Mouse (Mus musculus) bone marrow macrophage, adult 2 months (primary cell): ENCODE measurements around the gene Bcl9l.

Experiments used
- CTCF ChIP-seq: IDR thresholded peaks from 2 replicates; pipeline ENCODE4 v1.5.1; 2012; ENCODE audit warnings: low read depth, mild to moderate bottlenecking, low read length, moderate library complexity
- POLR2A ChIP-seq: IDR thresholded peaks from 2 replicates; pipeline ENCODE4 v1.6.1; 2012; ENCODE audit warnings: mild to moderate bottlenecking, low read depth, low read length, borderline replicate concordance

- TF ChIP-seq CTCF (peak; percentile 97), POLR2A (no peak)
Measured at GRCm38 (mm10) chr9:44479628-44480428, 2.8 kb upstream of the Bcl9l start.
